Mouse (Mus musculus) ES-E14 (cell line): ENCODE measurements at regions not wholly inside any gene's neighbourhood (a gene's known extent, or its start where the extent isn't known, plus 50 kb on each side); places are given as distances from the start of the nearest gene placed in this dataset.

Source experiments
- DNase-seq: peaks from one replicate; pipeline ENCODE4 v3.0.0-alpha.2; 2013; ENCODE audit warnings: low read depth, low spot score
- H3K27ac ChIP-seq: 2 replicates; pipeline ENCODE4 v1.5.1; 2012; ENCODE audit warnings: low read depth, mild to moderate bottlenecking, low read length, moderate library complexity, mixed read lengths; ENCODE audit not compliant: poor library complexity, insufficient read depth, severe bottlenecking
- H3K36me3 ChIP-seq: 2 replicates; pipeline ENCODE4 v1.6.1; 2012; ENCODE audit warnings: mild to moderate bottlenecking, low read length, moderate library complexity, mixed read lengths; ENCODE audit not compliant: control insufficient read depth, poor library complexity, insufficient read depth, severe bottlenecking
- H3K4me1 ChIP-seq, 2 experiments: fragments of 150-350 bp in 1 of 2; sonication (generic) in 1 of 2; 2 replicates each; pipeline ENCODE4 v1.6.1; 2012; ENCODE audit warnings: low read length in 2 of 2, mild to moderate bottlenecking in 1 of 2, mixed read lengths in 1 of 2; ENCODE audit not compliant: control insufficient read depth in 2 of 2, insufficient read depth in 2 of 2, poor library complexity in 1 of 2
- H3K4me3 ChIP-seq, 2 experiments: fragments of 150-350 bp in 1 of 2; sonication (generic) in 1 of 2; 2 replicates each; pipeline ENCODE4 v1.5.1; 2012; ENCODE audit warnings: low read length in 2 of 2, low read depth in 1 of 2, mild to moderate bottlenecking in 1 of 2, mixed read lengths in 1 of 2; ENCODE audit not compliant: insufficient read depth in 1 of 2, poor library complexity in 1 of 2, severe bottlenecking in 1 of 2
- H3K9ac ChIP-seq: 2 replicates; pipeline ENCODE4 v1.6.1; 2012; ENCODE audit warnings: low read depth, mild to moderate bottlenecking, low read length, mixed read lengths; ENCODE audit not compliant: poor library complexity, insufficient read depth, severe bottlenecking
- H3K9me3 ChIP-seq: fragments of 150-350 bp; sonication (generic); 2 replicates; pipeline ENCODE4 v1.6.1; 2012; ENCODE audit warnings: low read depth, mild to moderate bottlenecking, low read length; ENCODE audit not compliant: control insufficient read depth, insufficient read depth
- CHD2 ChIP-seq: IDR thresholded peaks from 2 replicates; pipeline ENCODE4 v1.6.1; 2014; ENCODE audit warnings: mild to moderate bottlenecking, low read depth, low read length, inconsistent platforms
- HCFC1 ChIP-seq: IDR thresholded peaks from 2 replicates; pipeline ENCODE4 v1.6.1; 2012; ENCODE audit warnings: low read length, inconsistent platforms, borderline replicate concordance; ENCODE audit not compliant: insufficient read depth
- MAFK ChIP-seq: IDR thresholded peaks from 2 replicates; pipeline ENCODE4 v1.6.1; 2014; ENCODE audit warnings: mild to moderate bottlenecking, low read depth, low read length, inconsistent platforms; ENCODE audit not compliant: insufficient read depth
- ZC3H11A ChIP-seq: IDR thresholded peaks from 2 replicates; pipeline ENCODE4 v1.6.1; 2012; ENCODE audit warnings: low read depth, mild to moderate bottlenecking, inconsistent platforms, low read length, borderline replicate concordance
- ZNF384 ChIP-seq: IDR thresholded peaks from 2 replicates; pipeline ENCODE4 v1.6.1; 2012; ENCODE audit warnings: low read depth, low read length, inconsistent platforms
- in situ Hi-C, 2 experiments: fragments of 600-800 bp; cut with MboI; formaldehyde crosslinking; loops; one replicate each; pipeline ENCODE4 v1.15.1; 2025; ENCODE audit warnings: low sequenced_read_pairs in 2 of 2, inconsistent platforms in 1 of 2; ENCODE audit not compliant: unreplicated experiment in 2 of 2

GRCm38 (mm10) chr5:106392213-106392612 is 65.8 kb downstream of the Barhl2 start:
- Histone ChIP-seq H3K4me3 (no peak overlapping the region), H3K4me1 (peaks cover 0 to 2% of the 10 kb centered on the region in 2 experiments; a peak in 1 of 4 replicates), H3K36me3 (no peaks in the 10 kb centered on the region), H3K27ac (no peak overlapping the region), H3K9ac (no peak overlapping the region), H3K9me3 (no peaks in the 10 kb centered on the region)
- no peak for DNase-seq
- in situ Hi-C loops = no loop called here
- TF ChIP-seq ZC3H11A (no peak), ZNF384 (no peak), MAFK (no peak), CHD2 (no peak), HCFC1 (no peak)

- no peak overlapping the region for H3K27ac ChIP-seq
- H3K9ac ChIP-seq = no peak overlapping the region
- DNase-seq = no peak
- in situ Hi-C loops = no loop called here
- H3K36me3 ChIP-seq = no peaks in the 10 kb centered on the region
- no peak overlapping the region for H3K4me3 ChIP-seq
- TF ChIP-seq CHD2 (no peak), HCFC1 (no peak), ZC3H11A (no peak), MAFK (no peak), ZNF384 (no peak)
- H3K4me1 ChIP-seq = peaks cover 0 to 2% of the 10 kb centered on the region in 2 experiments; a peak in 1 of 4 replicates
- no peaks in the 10 kb centered on the region for H3K9me3 ChIP-seq
These were observed 71.3 kb downstream of the Barhl2 start for GRCm38 (mm10) chr5:106386621-106387020.

GRCm38 (mm10) chr5:106385838-106386237 is 72.1 kb downstream of the Barhl2 start:
- DNase-seq = no peak
- Histone ChIP-seq H3K4me3 (no peak overlapping the region), H3K36me3 (no peaks in the 10 kb centered on the region), H3K4me1 (peaks cover 0 to 7% of the 10 kb centered on the region in 2 experiments; a peak in 1 of 4 replicates), H3K9ac (no peak overlapping the region), H3K27ac (no peak overlapping the region), H3K9me3 (no peaks in the 10 kb centered on the region)
- TF ChIP-seq HCFC1 (no peak), MAFK (no peak), ZNF384 (no peak), CHD2 (no peak), ZC3H11A (no peak)
- in situ Hi-C loops = no loop called here

- H3K27ac ChIP-seq = no peak overlapping the region
- H3K9ac ChIP-seq = no peak overlapping the region
- no peaks in the 10 kb centered on the region for H3K36me3 ChIP-seq
- no peak for TF ChIP-seq ZC3H11A
- in situ Hi-C loops = no loop called here
- no peak for DNase-seq
- H3K4me3 ChIP-seq = no peak overlapping the region
- H3K9me3 ChIP-seq = no peaks in the 10 kb centered on the region
- peaks cover 0 to 9% of the 10 kb centered on the region in 2 experiments; a peak in 1 of 4 replicates for H3K4me1 ChIP-seq
These were observed 72.7 kb downstream of the Barhl2 start for GRCm38 (mm10) chr5:106385219-106385618.

- no peak overlapping the region for H3K27ac ChIP-seq
- in situ Hi-C loops = no loop called here
- no peak for TF ChIP-seq MAFK
- TF ChIP-seq HCFC1 = no peak
- TF ChIP-seq ZC3H11A = no peak
- no peak for TF ChIP-seq ZNF384
- no peak for TF ChIP-seq CHD2
- no peaks in the 10 kb centered on the region for H3K9me3 ChIP-seq
- H3K36me3 ChIP-seq = no peaks in the 10 kb centered on the region
- peaks cover 0 to 10% of the 10 kb centered on the region in 2 experiments; a peak in 1 of 4 replicates for H3K4me1 ChIP-seq
- no peak overlapping the region for H3K9ac ChIP-seq
- no peak for DNase-seq
- H3K4me3 ChIP-seq = no peak overlapping the region
These were observed 73.7 kb downstream of the Barhl2 start for GRCm38 (mm10) chr5:106384138-106384770.
